In genomic region chr9:67544783-67545182, GRCm38 (mm10) we compare ENCODE assay signal across 17 mouse cellular contexts. TPM values are rescaled to one million over a fixed set of nuclear protein-coding genes. Genes with fewer than 3 reads are reported as not detected.
DNase-seq lines count a peak whose midpoint lies in the region; ATAC-seq and TF ChIP-seq lines count a peak whose summit lies in the region.
"Had no signal": no experiment of that assay in that cellular context is flagged by ENCODE, and none has a peak within 500 bp of the region (broad histone marks: within the 10 kb centered on the region; RNA-seq: fewer than 3 reads in every experiment).

No protein-coding gene starts in this region.

- H3K4me3 ChIP-seq in intestine, embryonic 15.5 days (replicated peaks), result no peak overlapping the region
- H3K4me3 ChIP-seq in intestine, embryonic 16.5 days (ENCODE audit: low read length), result no peak overlapping the region
- no peak overlapping the region for H3K4me3 ChIP-seq in ES-E14 (ENCODE audit: insufficient read depth in 1 of 2, low read depth in 1 of 2, low read length in 2 of 2, poor library complexity in 1 of 2, severe bottlenecking in 1 of 2)
- H3K4me3 ChIP-seq in stomach, postnatal 0 days (ENCODE audit: low read depth, low read length), result no peak overlapping the region
- H3K4me3 ChIP-seq: hindbrain, embryonic 15.5 days; midbrain, embryonic 10.5 days had no signal

- H3K27ac ChIP-seq in intestine, embryonic 15.5 days, result no peak overlapping the region
- H3K27ac ChIP-seq in intestine, embryonic 16.5 days (ENCODE audit: low read length), result no peak overlapping the region
- H3K27ac ChIP-seq in ES-E14 (ENCODE audit: insufficient read depth, low read depth, low read length, poor library complexity, severe bottlenecking), result no peak overlapping the region
- no peak overlapping the region for H3K27ac ChIP-seq in stomach, postnatal 0 days (replicated peaks)
- H3K27ac ChIP-seq: hindbrain, embryonic 15.5 days; macrophage; midbrain, embryonic 10.5 days had no signal

- no peak overlapping the region for H3K4me2 ChIP-seq in intestine, embryonic 15.5 days (replicated peaks)
- H3K4me2 ChIP-seq in intestine, embryonic 16.5 days (ENCODE audit: low read depth, low read length), result no peak overlapping the region
- H3K4me2 ChIP-seq in stomach, postnatal 0 days (replicated peaks; ENCODE audit: low read depth), result no peak overlapping the region
- H3K4me2 ChIP-seq: hindbrain, embryonic 15.5 days; liver, embryonic 11.5 days had no signal

- H3K9ac ChIP-seq in intestine, embryonic 15.5 days, result no peak overlapping the region
- no peak overlapping the region for H3K9ac ChIP-seq in intestine, embryonic 16.5 days (ENCODE audit: low read depth, low read length)
- H3K9ac ChIP-seq in ES-E14 (ENCODE audit: insufficient read depth, low read depth, low read length, poor library complexity, severe bottlenecking), result no peak overlapping the region
- H3K9ac ChIP-seq in stomach, postnatal 0 days (ENCODE audit: low read length), result no peak overlapping the region
- H3K9ac ChIP-seq: hindbrain, embryonic 15.5 days had no signal

- ATAC-seq in intestine, embryonic 15.5 days, result 0 out of 2 replicates have a peak, but pooled peaks have one; percentile 45
- no peak for ATAC-seq in intestine, embryonic 16.5 days
- ATAC-seq in stomach, postnatal 0 days (ENCODE audit: low FRiP score, low TSS enrichment), result peak; percentile 34; the same call in 1 of the 2 replicates

- H3K4me1 ChIP-seq in intestine, embryonic 15.5 days (replicated peaks), result peaks cover 22% of the 10 kb centered on the region
- H3K4me1 ChIP-seq in intestine, embryonic 16.5 days (ENCODE audit: control insufficient read depth, insufficient read depth, low read length), result peaks cover 27% of the 10 kb centered on the region
- H3K4me1 ChIP-seq in ES-E14 (ENCODE audit: control insufficient read depth in 2 of 2, insufficient read depth in 2 of 2, low read length in 2 of 2, poor library complexity in 1 of 2), result peaks cover 12 to 15% of the 10 kb centered on the region in 2 experiments
- H3K4me1 ChIP-seq in stomach, postnatal 0 days (replicated peaks; ENCODE audit: control insufficient read depth, insufficient read depth), result no peaks in the 10 kb centered on the region

- no peak for TF ChIP-seq EP300 in stomach, postnatal 0 days (optimal IDR thresholded peaks at IDR 0.05)

- no peak for TF ChIP-seq CTCF in stomach, postnatal 0 days (IDR thresholded peaks at IDR 0.05; ENCODE audit: low read depth)

- DNase-seq in gastrocnemius, postnatal 25 days, result peak; percentile 48
- DNase-seq in gastrocnemius, postnatal 10 days, result no peak
- DNase-seq in ES-E14 (ENCODE audit: low read depth, low spot score) (no peak), MN1 (ENCODE audit: low spot score) (no peak)
- no peak for DNase-seq in stomach, postnatal 0 days (ENCODE audit: low spot score)
- DNase-seq: adrenal gland, postnatal 36 days; heart, postnatal 4 days; kidney, adult 11 months; retina, postnatal 1 day; right cerebral cortex, postnatal 4 days; thymus, postnatal 36 days had no signal

- H3K9me3 ChIP-seq in intestine, embryonic 15.5 days, result no peaks in the 10 kb centered on the region
- no peaks in the 10 kb centered on the region for H3K9me3 ChIP-seq in intestine, embryonic 16.5 days (ENCODE audit: control insufficient read depth, low read length)
- H3K9me3 ChIP-seq in ES-E14 (ENCODE audit: control insufficient read depth, insufficient read depth, low read depth, low read length), result no peaks in the 10 kb centered on the region
- no peaks in the 10 kb centered on the region for H3K9me3 ChIP-seq in stomach, postnatal 0 days (ENCODE audit: control insufficient read depth, low read length)
- H3K9me3 ChIP-seq: hindbrain, embryonic 15.5 days; midbrain, embryonic 10.5 days had no signal

- no peaks in the 10 kb centered on the region for H3K27me3 ChIP-seq in intestine, embryonic 15.5 days (replicated peaks)
- no peaks in the 10 kb centered on the region for H3K27me3 ChIP-seq in intestine, embryonic 16.5 days (replicated peaks; ENCODE audit: control insufficient read depth, insufficient read depth, low read length)
- H3K27me3 ChIP-seq in stomach, postnatal 0 days (ENCODE audit: control insufficient read depth, insufficient read depth, low read length), result no peaks in the 10 kb centered on the region
- H3K27me3 ChIP-seq: hindbrain, embryonic 15.5 days had no signal

- in situ Hi-C loops in ES-E14 (cut with MboI; ENCODE audit: low sequenced_read_pairs in 2 of 2, unreplicated experiment in 2 of 2), result no loop called here

- 51% methylated on average over 7 of the region's 7 CpGs for WGBS in intestine, embryonic 15.5 days
- WGBS in intestine, embryonic 16.5 days, result 53% methylated on average over 7 of the region's 7 CpGs
- WGBS in stomach, postnatal 0 days, result 36% methylated on average over 7 of the region's 7 CpGs

- H3K36me3 ChIP-seq in intestine, embryonic 15.5 days, result no peaks in the 10 kb centered on the region
- H3K36me3 ChIP-seq in intestine, embryonic 16.5 days (ENCODE audit: control insufficient read depth, insufficient read depth, low read length), result no peaks in the 10 kb centered on the region
- no peaks in the 10 kb centered on the region for H3K36me3 ChIP-seq in ES-E14 (ENCODE audit: control insufficient read depth, insufficient read depth, low read length, poor library complexity, severe bottlenecking)
- no peaks in the 10 kb centered on the region for H3K36me3 ChIP-seq in stomach, postnatal 0 days (ENCODE audit: control insufficient read depth, insufficient read depth, low read length)
- H3K36me3 ChIP-seq: hindbrain, embryonic 15.5 days; midbrain, embryonic 10.5 days had no signal

TF ChIP-seq in ES-E14, 5 proteins besides CTCF, POLR2A, EP300 and RAD21:
- no peak for TF ChIP-seq HCFC1 (IDR thresholded peaks at IDR 0.05; ENCODE audit: borderline replicate concordance, insufficient read depth, low read length)
- TF ChIP-seq ZC3H11A (IDR thresholded peaks at IDR 0.05; ENCODE audit: borderline replicate concordance, low read depth, low read length), result no peak
- 0 out of 2 replicates have a peak, but pooled peaks have one; percentile 37 for TF ChIP-seq MAFK (IDR thresholded peaks at IDR 0.05; ENCODE audit: insufficient read depth, low read depth, low read length)
TF ChIP-seq in ES-E14: peak in this region for 1.

RNA-seq across cellular contexts. Expression of gene Tln2, which starts 14.7 kb away (rescaled TPM):
- 100 to 1,000 TPM in 1 of 2 experiments, 10 to 100 TPM in 1; 77.1 to 100 TPM for total RNA-seq in gastrocnemius, postnatal 25 days (2021)
- total RNA-seq in gastrocnemius, postnatal 10 days (2021), result 100 to 1,000 TPM; 111 to 132 TPM
- 28.0 and 29.4 TPM in 2 replicates for polyA plus RNA-seq in intestine, embryonic 15.5 days (2015; fragmentation: Nextera tagmentation; extraction: Ambion mirVana)
- polyA plus RNA-seq in intestine, embryonic 16.5 days (2015; fragmentation: Nextera tagmentation; extraction: Ambion mirVana), result 19.7 and 19.8 TPM in 2 replicates
- 20.2 and 26.1 TPM in 2 replicates for total RNA-seq in ES-E14 (2012; rRNA removed)
- polyA plus RNA-seq in stomach, postnatal 0 days (2015; fragmentation: Nextera tagmentation; extraction: Ambion mirVana), result 14.3 and 17.5 TPM in 2 replicates
